Mouse (Mus musculus): Measurements from ENCODE around the gene E2f6. TPM values are rescaled to one million over a fixed set of nuclear protein-coding genes. Genes with fewer than 3 reads are reported as not detected.

The E2f6 gene
- polyA plus RNA-seq (2016; fragmentation: Nextera tagmentation; extraction: Ambion mirVana), result 65.9 and 75.6 TPM in 2 replicates

DNA sequence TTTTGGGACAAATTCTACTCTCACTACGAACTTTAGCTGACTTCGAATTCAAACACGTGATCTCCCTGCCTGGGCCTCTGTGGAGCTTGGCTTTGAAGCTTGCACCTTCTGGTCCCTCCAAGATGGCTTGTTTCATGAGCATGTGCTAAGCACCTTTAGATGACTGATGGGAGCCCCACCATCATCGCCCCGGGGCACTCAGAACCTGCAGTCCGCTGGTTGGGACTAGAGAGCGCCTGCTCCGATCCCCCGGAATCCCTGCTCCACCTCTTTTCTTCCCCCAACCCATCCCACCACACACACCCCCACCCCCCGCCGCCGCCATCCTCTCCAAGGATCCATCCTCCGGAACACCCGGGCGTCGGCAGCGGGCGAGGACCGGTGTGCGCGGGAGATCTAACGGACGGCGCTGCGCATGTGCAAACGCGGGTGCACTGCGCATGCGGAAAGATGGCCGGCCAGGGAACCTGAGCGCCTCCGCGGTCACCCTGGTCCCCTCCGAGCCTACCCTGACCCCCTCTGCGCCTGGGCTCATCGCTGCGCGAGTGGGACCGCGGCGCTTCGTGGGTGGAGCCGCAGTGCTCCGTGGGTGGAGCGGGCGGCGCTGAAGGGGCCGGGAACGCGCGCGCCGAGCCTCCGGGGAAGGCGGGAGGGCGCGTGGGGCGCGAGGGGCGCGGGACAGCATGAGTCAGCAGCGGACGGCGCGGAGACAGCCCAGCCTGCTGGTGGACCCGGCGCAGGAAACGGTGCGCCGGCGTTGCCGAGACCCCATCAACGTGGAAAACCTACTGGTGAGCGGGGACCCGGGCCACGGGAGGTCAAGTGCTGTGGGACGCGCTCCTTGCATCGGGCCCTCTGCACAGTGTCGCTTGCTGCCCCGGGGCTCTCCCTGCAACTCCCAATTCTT is at the start of gene E2f6:
TSS of gene E2f6 (plus strand) at position 439 of the 907 bp plus-strand sequence.
- Histone ChIP-seq H3K4me1 (peaks cover 18% of the 10 kb centered on the region), H3K36me3 (peaks cover 8% of the 10 kb centered on the region; the same call in 1 of the 2 replicates), H3K4me3 (peak within 1 kb of the TSS; percentile 91), H3K9me3 (replicated peaks) (no peaks in the 10 kb centered on the region), H3K27me3 (peaks cover 27% of the 10 kb centered on the region), H3K9ac (peak within 1 kb of the TSS; percentile 91), H3K4me2 (replicated peaks) (peak within 1 kb of the TSS; percentile 72), H3K27ac (peak within 1 kb of the TSS; percentile 76)
- ATAC-seq (ENCODE audit: low FRiP score), result peak; percentile 87
- 7% methylated on average over 62 of the region's 81 CpGs for WGBS

DNA sequence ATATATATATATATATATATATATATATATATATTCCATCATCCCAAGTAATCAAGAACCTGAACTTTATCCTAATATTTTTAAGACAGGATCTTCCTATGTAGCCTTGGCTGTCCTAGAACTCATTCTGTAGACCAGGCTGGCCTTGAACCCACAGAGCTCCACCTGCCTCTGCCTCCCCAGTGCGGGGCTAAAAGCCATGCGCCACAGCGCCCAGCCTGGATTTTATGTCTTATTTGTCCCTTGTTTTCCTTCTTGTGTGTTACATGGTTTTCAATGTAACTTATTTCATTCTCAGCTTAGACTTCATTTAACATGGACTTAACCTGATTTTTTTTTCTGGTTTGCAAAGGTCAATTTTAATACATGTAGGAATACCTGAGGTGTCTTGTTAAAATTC is 49.3 kb upstream of the E2f6 start:
- H3K4me3 ChIP-seq, result no peak overlapping the region
- H3K4me2 ChIP-seq (replicated peaks), result no peak overlapping the region
- H3K27ac ChIP-seq, result no peak overlapping the region
- no peak overlapping the region for H3K9ac ChIP-seq
- ATAC-seq (ENCODE audit: low FRiP score), result no peak
- 0 out of 2 replicates have a peak, but pooled peaks cover 5% of the 10 kb centered on the region for H3K9me3 ChIP-seq (replicated peaks)
- 99% methylated on average over 3 of the region's 3 CpGs for WGBS
- H3K4me1 ChIP-seq, result no peaks in the 10 kb centered on the region; the same call in 1 of the 2 replicates
- H3K36me3 ChIP-seq, result 0 out of 2 replicates have a peak, but pooled peaks cover 2% of the 10 kb centered on the region
- no peaks in the 10 kb centered on the region for H3K27me3 ChIP-seq

DNA sequence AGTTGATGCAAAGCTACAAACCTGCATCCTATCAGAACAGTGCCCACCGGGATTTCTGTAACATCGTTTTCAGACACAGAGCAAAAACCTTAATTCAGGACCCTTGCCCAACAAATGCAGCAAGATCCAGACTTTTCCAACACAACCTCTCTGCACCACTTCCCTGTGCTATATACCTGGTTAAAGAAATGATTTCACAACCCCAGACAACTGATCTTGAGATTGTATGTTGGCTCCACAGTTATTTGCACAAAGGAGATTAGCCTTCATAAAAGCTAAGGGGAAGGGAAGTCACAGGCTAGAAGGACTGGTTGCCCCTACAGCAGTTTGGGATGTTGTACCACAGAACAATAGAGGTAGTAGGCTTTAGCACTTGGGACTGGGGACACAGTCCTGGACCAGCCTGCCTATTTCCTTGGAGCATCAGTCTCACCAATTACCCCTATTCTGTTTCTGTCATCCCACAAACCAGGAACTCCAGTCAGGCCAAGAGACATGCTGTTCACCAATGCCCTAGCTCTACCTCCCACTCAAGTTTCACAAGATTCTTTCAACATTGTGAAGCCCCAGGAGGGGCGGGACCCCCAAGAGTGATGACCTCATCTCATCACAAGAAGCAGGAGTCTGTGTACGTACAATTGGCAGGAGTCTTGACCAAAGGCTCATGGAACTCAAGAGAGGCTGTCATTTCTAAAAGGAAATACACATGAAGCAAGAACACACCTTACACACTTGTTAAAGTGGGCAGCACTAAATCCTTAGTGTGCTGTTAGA is 46.9 kb upstream of the E2f6 start:
- 80% methylated on average over 4 of the region's 4 CpGs for WGBS
- no peaks in the 10 kb centered on the region for H3K4me1 ChIP-seq

DNA sequence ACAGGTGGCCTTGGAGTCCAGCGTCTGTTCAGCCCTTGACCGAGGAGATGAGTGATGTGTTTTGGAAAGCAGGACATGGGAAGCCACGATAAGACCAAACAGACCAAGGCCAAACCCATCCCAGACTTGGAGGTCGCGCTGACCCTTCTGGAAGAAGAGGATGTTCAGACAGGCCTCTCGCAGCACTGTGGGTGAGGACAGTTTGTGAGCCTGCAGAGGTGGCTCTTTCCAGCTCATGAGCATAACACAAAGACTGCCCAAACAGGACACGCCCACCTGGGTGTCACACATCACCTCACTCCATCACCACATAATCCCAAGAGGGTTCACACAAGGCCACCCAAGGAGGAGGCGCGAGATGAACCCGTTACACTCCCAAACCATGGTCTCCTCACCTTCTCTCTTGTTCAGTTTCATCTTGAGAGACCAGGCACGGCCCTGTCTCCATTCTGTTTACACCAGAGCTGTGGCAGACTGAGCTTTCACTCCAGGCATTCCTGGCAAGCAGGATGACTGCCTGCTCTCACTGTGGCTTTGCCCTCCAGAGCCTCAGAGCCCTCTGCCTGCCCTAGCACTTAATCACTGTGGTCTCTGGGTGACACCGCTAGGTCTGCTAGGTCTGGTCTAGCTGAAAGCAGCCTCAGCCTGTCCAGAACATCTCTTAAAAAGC is 45.9 kb upstream of the E2f6 start:
- H3K4me2 ChIP-seq (replicated peaks), result no peak overlapping the region
- no peak for ATAC-seq (ENCODE audit: low FRiP score)
- H3K9me3 ChIP-seq (replicated peaks), result 0 out of 2 replicates have a peak, but pooled peaks cover 5% of the 10 kb centered on the region
- H3K4me3 ChIP-seq, result no peak overlapping the region
- H3K4me1 ChIP-seq, result no peaks in the 10 kb centered on the region
- no peaks in the 10 kb centered on the region for H3K27me3 ChIP-seq
- H3K9ac ChIP-seq, result no peak overlapping the region
- 78% methylated on average over 12 of the region's 12 CpGs for WGBS
- H3K27ac ChIP-seq, result no peak overlapping the region
- no peaks in the 10 kb centered on the region for H3K36me3 ChIP-seq

More for the DNA sequence above, 46.9 kb upstream of the E2f6 start:
- no peaks in the 10 kb centered on the region for H3K36me3 ChIP-seq
- H3K4me2 ChIP-seq (replicated peaks), result no peak overlapping the region
- H3K27me3 ChIP-seq, result no peaks in the 10 kb centered on the region
- 0 out of 2 replicates have a peak, but pooled peaks cover 5% of the 10 kb centered on the region for H3K9me3 ChIP-seq (replicated peaks)
- no peak overlapping the region for H3K9ac ChIP-seq
- no peak for ATAC-seq (ENCODE audit: low FRiP score)
- H3K4me3 ChIP-seq, result no peak overlapping the region
- H3K27ac ChIP-seq, result no peak overlapping the region

DNA sequence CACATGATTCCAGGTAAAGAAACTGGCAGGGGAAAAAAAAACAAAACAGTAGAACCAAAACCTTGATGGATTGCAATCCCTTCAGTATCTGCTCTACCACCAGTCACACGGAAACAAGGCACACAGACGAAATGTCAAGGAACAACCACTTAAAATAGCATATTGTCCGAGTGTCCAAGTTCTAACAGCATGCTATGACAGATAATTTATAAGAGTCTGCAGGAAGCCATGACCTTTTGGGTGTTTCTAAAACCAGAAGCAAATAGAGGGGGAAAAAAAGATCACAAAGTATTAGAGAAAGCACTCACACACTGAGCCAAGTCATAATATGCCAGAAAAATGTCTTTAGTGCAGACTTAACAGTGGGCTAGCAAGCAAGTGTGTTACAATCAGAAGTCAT is 42.5 kb upstream of the E2f6 start:
- H3K9me3 ChIP-seq (replicated peaks), result 0 out of 2 replicates have a peak, but pooled peaks cover 5% of the 10 kb centered on the region
- ATAC-seq (ENCODE audit: low FRiP score), result no peak
- no peak overlapping the region for H3K9ac ChIP-seq
- 58% methylated on average over 3 of the region's 3 CpGs for WGBS
- H3K4me1 ChIP-seq, result no peaks in the 10 kb centered on the region
- H3K4me2 ChIP-seq (replicated peaks), result no peak overlapping the region
- no peak overlapping the region for H3K4me3 ChIP-seq
- no peaks in the 10 kb centered on the region for H3K36me3 ChIP-seq
- H3K27ac ChIP-seq, result no peak overlapping the region
- H3K27me3 ChIP-seq, result no peaks in the 10 kb centered on the region

DNA sequence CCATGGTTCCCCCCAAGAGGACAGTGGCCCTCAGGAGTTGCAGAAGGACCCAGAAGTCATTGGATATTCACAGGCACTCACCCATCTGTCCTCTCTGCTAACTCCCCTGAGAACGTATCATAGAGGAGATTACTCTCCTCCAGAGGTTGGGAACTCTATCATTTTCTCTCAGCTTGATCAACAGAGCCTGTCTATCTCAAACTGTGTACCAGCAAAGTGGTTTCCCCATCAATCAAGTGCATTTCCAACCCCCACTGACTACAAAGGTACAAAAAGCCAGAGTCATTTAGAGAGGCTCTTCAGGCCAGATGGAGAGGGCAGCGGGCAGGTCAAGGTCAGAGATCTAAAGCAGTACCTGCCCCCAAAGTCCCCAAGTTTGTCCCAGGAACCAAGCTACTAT is 42.1 kb upstream of the E2f6 start:
- WGBS, result 64% methylated on average over 2 of the region's 2 CpGs
- Histone ChIP-seq H3K9ac (no peak overlapping the region), H3K4me1 (no peaks in the 10 kb centered on the region), H3K4me2 (replicated peaks) (no peak overlapping the region), H3K27ac (no peak overlapping the region), H3K36me3 (no peaks in the 10 kb centered on the region), H3K9me3 (replicated peaks) (0 out of 2 replicates have a peak, but pooled peaks cover 5% of the 10 kb centered on the region), H3K4me3 (no peak overlapping the region), H3K27me3 (no peaks in the 10 kb centered on the region)
- ATAC-seq (ENCODE audit: low FRiP score), result no peak

DNA sequence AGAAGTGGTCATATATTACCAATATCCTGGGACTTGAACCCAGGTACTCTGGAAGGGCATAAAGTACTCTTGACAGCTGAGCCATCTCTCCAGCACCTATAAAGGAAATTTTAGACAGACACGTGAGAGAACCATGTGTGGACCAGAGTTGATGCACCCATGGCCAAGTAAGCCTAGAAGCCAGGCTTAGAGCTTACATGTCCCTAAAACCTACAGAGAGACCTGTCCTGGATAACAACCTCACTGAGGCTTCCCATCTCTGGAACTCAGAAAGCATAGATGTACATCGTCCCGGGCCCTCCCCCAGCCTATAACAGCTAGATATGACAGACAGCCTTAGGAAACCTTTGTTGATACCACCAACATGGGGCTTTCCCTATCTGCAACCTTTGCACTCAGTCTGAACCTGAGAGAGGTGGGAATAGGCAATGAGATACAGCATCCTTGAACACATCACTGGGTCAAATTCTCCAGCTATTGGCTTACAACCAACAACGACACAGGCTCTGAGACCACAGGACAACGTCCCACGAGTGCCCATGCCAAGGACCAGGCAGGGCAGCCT is 41.1 kb upstream of the E2f6 start:
- 89% methylated on average over 6 of the region's 6 CpGs for WGBS

DNA sequence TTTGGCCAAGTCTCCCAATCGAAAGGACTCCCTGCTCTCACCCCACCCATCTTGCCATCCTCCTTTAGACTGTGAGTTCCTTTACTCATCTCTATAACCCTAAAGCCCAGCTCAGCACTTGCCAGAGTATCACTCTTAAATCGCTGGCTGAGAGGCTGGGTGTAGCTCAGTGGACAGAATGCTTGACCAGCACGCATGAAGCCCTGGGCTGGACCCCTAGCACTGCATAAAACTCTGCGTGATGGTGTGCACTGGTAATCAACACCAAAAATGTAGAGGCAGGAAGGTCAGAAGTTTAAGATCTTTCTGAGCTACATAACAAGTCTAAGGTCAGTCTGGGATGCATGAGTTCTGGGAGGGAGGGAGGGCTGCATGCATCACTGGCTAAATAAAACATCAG is 36.2 kb upstream of the E2f6 start:
- no peak overlapping the region for H3K4me2 ChIP-seq (replicated peaks)
- H3K27ac ChIP-seq, result no peak overlapping the region
- H3K9ac ChIP-seq, result no peak overlapping the region
- no peaks in the 10 kb centered on the region for H3K36me3 ChIP-seq
- H3K27me3 ChIP-seq, result no peaks in the 10 kb centered on the region
- H3K4me3 ChIP-seq, result no peak overlapping the region
- no peak for ATAC-seq (ENCODE audit: low FRiP score)
- no peaks in the 10 kb centered on the region for H3K9me3 ChIP-seq (replicated peaks)
- WGBS, result 90% methylated on average over 4 of the region's 4 CpGs
- H3K4me1 ChIP-seq, result no peaks in the 10 kb centered on the region

More for the DNA sequence above, 41.1 kb upstream of the E2f6 start:
- Histone ChIP-seq H3K4me3 (no peak overlapping the region), H3K27ac (no peak overlapping the region), H3K4me2 (replicated peaks) (no peak overlapping the region), H3K36me3 (no peaks in the 10 kb centered on the region), H3K27me3 (no peaks in the 10 kb centered on the region), H3K9me3 (replicated peaks) (0 out of 2 replicates have a peak, but pooled peaks cover 5% of the 10 kb centered on the region), H3K4me1 (no peaks in the 10 kb centered on the region), H3K9ac (no peak overlapping the region)
- ATAC-seq (ENCODE audit: low FRiP score), result no peak

DNA sequence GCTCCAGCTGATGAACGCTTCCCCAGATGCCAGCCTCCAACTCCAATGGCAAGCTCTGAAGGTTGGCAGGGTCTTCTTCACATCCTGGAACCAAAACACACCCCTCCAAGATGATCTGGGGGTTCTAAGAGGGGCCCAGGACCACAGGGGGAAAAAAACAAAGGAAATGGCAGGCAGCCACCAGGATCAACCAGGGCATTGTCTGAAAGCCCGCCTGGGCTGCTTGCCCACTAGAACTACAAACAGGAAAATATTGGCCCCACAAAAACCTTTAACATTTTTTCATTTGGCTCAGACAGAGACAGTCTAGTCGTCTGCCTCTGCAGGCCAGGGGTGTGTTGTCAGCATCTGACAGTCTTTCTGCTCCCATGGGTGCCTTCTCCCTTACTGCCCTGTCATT is 35.4 kb upstream of the E2f6 start:
- Histone ChIP-seq H3K4me2 (replicated peaks) (no peak overlapping the region), H3K27me3 (no peaks in the 10 kb centered on the region), H3K9me3 (replicated peaks) (no peaks in the 10 kb centered on the region), H3K27ac (no peak overlapping the region), H3K9ac (no peak overlapping the region), H3K36me3 (no peaks in the 10 kb centered on the region), H3K4me1 (no peaks in the 10 kb centered on the region), H3K4me3 (no peak overlapping the region)
- ATAC-seq (ENCODE audit: low FRiP score), result no peak
- 86% methylated on average over 3 of the region's 3 CpGs for WGBS

DNA sequence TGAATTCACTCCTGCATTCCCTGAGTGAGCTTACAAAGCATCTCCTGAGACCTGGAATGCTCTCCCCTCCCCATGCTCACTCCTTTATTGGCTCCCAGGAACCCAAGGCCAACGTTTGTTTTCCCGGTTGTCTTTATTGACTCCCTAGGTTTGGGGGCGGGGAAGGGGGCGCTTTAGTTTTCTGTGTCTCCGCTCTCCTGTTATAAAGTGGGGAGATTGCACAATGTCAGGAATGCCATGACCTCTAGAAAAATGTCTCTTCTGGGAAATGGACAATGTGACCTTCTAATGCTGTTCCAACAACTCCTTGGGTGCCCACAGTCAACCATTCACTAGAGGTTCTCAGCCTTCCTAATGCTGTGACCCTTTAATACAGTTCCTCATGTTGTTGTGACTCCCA is 32.2 kb upstream of the E2f6 start:
- H3K9ac ChIP-seq, result no peak overlapping the region
- no peak overlapping the region for H3K4me3 ChIP-seq
- H3K4me2 ChIP-seq (replicated peaks), result no peak overlapping the region
- H3K36me3 ChIP-seq, result no peaks in the 10 kb centered on the region
- no peak for ATAC-seq (ENCODE audit: low FRiP score)
- H3K27me3 ChIP-seq, result no peaks in the 10 kb centered on the region
- H3K27ac ChIP-seq, result no peak overlapping the region
- H3K4me1 ChIP-seq, result no peaks in the 10 kb centered on the region
- no peaks in the 10 kb centered on the region for H3K9me3 ChIP-seq (replicated peaks)
- 77% methylated on average over 5 of the region's 5 CpGs for WGBS

DNA sequence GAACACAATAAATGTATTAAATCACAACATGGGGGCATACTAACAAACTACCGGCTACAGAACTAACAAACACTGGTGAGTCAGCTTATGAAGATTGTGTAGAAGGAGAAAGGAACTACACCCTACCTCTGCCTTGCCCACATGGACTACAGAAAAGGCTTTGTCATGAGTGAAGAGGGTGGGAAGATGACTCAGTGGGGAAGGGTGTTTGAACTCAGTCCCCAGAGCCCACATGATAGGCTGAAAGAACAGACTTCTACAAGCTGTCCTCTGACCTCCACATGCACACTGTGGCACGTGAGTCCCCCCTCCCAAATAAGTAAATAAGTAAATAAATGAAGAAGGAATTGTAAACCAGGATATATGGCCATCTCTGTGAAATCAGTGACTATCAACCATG is 31.6 kb upstream of the E2f6 start:
- Histone ChIP-seq H3K9ac (no peak overlapping the region), H3K36me3 (no peaks in the 10 kb centered on the region), H3K4me2 (replicated peaks) (no peak overlapping the region), H3K4me3 (no peak overlapping the region), H3K4me1 (no peaks in the 10 kb centered on the region), H3K9me3 (replicated peaks) (no peaks in the 10 kb centered on the region), H3K27ac (no peak overlapping the region), H3K27me3 (no peaks in the 10 kb centered on the region)
- 72% methylated on average over 2 of the region's 2 CpGs for WGBS
- ATAC-seq (ENCODE audit: low FRiP score), result no peak

DNA sequence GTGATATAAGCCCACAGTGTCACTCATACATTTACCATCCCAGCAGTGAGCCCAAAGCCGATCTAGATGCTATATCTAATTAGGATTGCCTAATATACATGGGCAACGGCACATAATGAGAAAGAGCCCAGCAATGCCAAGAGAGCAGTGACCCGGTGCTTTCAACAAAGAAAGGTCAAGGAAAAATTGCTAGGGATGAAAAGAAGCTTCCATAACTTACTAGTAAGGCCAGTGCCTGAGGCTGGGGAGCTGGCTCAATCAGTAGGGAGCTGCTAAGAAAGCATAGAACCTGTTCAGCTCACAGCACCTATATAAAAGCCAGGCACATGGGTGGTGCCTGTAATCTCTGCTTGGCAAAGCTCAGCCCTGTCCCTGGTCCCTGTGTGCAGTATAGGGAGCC is 30.4 kb upstream of the E2f6 start:
- no peak overlapping the region for H3K4me3 ChIP-seq
- H3K4me2 ChIP-seq (replicated peaks), result no peak overlapping the region
- no peak for ATAC-seq (ENCODE audit: low FRiP score)
- no peaks in the 10 kb centered on the region for H3K9me3 ChIP-seq (replicated peaks)
- 73% methylated on average over 3 of the region's 3 CpGs for WGBS
- no peaks in the 10 kb centered on the region for H3K36me3 ChIP-seq
- no peak overlapping the region for H3K9ac ChIP-seq
- no peak overlapping the region for H3K27ac ChIP-seq
- no peaks in the 10 kb centered on the region for H3K27me3 ChIP-seq
- H3K4me1 ChIP-seq, result no peaks in the 10 kb centered on the region
